Mouse (Mus musculus) mouse embryonic stem cell (cell line): ENCODE results near the gene Sgk1.

Source experiments
- in situ Hi-C, 2 experiments: fragments of 300-500 bp; cut with MboI; formaldehyde crosslinking; loops; 1 replicate in 1 of 2; 3 replicates in 1 of 2; pipeline ENCODE4 v1.14.3; 2019 to 2020; ENCODE audit warnings: low sequenced_read_pairs in 2 of 2, low pct_unique_long_range_greater_than_20kb in 1 of 2, mixed read lengths in 1 of 2; ENCODE audit not compliant: unreplicated experiment in 1 of 2

The Sgk1 gene

GRCm38 (mm10) chr10:21992834-21993514 lies 111.0 kb downstream of the Sgk1 start:
- in situ Hi-C loops = no loop called here

DNA sequence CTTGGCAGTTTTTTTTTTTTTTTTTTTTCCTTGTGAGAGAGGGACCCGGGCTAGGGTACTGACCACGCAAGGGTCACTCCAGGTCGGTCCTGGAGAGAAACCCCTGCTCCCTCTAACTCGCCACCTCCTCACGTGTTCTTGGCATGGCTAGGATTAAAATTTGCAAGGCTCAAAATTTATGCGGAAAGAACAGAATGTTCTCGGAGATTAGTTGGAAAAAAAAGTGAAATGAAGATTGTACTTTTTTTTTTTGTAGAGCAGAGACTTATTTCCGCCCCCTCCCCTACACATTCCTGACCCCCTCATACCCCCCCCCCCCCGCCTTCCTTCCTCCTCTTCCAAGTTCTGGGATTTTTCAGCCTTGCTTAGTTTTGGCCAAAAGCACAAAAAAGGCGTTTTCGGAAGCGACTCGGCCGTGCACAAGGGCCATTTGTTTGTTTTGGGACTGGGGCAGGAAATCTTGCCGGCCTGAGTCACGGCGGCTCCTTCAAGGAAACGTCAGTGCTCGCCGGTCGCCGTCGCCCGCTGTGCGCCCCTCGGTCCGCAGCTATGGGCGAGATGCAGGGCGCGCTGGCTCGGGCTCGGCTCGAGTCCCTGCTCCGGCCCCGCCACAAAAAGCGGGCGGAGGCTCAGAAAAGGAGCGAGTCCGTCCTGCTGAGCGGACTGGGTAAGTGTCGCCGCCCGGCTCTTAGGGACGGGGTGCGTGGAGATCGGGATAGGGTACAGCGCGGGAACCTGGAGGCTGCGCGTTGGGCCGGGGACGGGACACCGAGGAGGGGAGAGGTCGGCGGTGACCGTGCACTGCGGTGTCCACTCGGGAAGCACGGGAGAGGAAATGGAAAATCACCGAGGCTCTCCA lies 111.8 kb downstream of the Sgk1 start:
- in situ Hi-C loops = no loop called here

GRCm38 (mm10) chr10:21994431-21994914 lies 112.5 kb downstream of the Sgk1 start:
- in situ Hi-C loops = no loop called here

DNA sequence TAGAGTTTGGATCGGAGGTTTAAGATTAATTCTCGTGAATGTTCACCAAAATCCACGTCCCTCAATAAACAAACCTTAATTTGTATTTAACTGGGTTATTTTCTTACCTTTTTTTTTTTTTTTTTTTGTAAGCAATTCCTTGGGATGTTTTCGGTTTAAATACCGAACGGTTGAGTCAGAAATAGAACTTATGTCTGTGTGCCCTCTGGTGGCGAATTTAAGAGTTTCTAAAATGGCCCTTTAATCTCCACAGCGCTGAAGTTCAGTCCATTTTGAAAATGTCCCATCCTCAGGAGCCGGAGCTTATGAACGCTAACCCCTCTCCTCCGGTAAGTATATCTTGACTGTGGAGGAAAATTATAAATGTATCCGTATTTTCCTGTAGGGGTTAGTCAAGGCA lies 113.2 kb downstream of the Sgk1 start:
- in situ Hi-C loops = no loop called here

DNA sequence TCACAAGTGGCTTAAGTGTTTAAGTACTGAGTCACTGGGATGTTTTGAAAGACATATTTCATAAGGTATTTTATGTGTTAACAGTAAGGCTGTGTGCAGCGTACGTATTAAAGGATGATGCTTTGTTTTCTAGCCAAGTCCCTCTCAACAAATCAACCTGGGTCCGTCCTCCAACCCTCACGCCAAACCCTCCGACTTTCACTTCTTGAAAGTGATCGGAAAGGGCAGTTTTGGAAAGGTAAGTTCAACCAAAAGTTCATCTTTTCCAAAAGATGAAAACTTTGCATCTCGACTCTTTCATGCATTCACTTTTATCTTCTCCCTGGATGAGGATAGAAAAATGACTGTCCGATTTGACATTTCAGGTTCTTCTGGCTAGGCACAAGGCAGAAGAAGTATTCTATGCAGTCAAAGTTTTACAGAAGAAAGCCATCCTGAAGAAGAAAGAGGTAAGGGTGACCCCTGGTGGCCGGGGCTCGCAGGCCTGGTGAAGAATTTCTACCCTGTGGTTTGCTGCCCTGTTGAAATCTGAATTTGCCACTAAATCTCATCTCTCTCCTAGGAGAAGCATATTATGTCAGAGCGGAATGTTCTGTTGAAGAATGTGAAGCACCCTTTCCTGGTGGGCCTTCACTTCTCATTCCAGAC lies 113.8 kb downstream of the Sgk1 start:
- in situ Hi-C loops = no loop called here

DNA sequence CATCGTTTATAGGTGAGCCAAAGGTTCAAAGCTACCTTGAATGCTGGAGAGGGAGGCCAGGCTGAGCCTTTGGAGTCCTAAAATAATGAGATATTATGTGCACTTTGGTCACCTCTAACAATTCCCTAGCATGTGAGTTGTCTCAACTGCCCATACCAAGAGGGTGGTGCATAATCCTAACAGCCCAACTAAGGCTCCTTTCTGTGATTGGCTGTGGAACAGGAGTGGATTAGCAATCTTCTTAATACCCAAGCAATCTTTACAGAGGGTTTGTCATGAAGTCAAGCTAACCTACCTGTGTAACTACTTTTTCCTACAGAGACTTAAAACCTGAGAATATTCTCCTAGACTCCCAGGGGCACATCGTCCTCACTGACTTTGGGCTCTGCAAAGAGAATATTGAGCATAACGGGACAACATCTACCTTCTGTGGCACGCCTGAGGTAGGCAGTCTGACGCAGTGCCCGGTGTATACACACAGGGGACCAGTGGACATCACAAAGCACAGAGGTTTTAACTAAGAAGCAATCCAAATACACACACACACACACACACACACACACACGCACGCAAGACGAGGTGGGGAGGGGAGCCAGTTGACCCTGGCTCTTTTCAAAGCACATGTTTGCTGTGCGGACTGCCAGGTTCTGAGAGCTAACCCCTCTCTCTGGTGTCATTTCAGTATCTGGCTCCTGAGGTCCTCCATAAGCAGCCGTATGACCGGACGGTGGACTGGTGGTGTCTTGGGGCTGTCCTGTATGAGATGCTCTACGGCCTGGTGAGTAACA lies 114.9 kb downstream of the Sgk1 start:
- in situ Hi-C loops = no loop called here

GRCm38 (mm10) chr10:21997550-21998204 lies 115.7 kb downstream of the Sgk1 start:
- in situ Hi-C loops = no loop called here

GRCm38 (mm10) chr10:21998503-21999180 lies 116.7 kb downstream of the Sgk1 start:
- in situ Hi-C loops = no loop called here

GRCm38 (mm10) chr10:22000491-22001306 lies 118.7 kb downstream of the Sgk1 start:
- in situ Hi-C loops = loop anchor here (10.0 to 25.0 kb wide), 2 partner anchors 306 to 413 kb away; partner anchors contain the start of gene 1700020N01Rik (in 1 of the 2)

DNA sequence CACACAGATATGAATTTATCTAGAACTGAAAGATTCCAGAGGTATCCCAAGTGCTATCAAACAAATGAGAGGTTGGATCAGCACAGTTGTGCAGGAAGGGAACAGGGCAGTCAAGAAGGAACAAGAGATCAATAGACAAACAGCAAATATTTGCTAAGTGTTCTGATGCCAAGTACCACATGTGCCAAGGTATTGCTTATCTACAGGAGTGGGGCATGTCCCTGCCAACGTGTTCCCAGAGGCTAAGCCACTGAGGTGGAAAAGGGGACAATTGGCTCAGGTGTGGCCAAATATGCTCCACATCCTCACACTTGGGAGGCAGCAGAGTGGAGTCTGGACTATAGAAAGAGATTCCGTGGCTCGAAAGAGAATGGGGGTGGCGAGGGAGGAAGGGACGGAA lies 119.6 kb downstream of the Sgk1 start:
- in situ Hi-C loops = loop anchor here (10.0 to 25.0 kb wide), 2 partner anchors 307 to 414 kb away; partner anchors contain the start of gene 1700020N01Rik (in 1 of the 2)

GRCm38 (mm10) chr10:22004763-22005162 lies 122.8 kb downstream of the Sgk1 start:
- in situ Hi-C loops = loop anchor here (5.0 to 25.0 kb wide), 5 partner anchors 310 to 622 kb away; partner anchors contain the start of gene 1700020N01Rik (in 1 of the 2)

- in situ Hi-C loops = loop anchor here (5.0 to 25.0 kb wide), 5 partner anchors 312 to 625 kb away; partner anchors contain the start of gene 1700020N01Rik (in 1 of the 2)
Observed at GRCm38 (mm10) chr10:22007160-22007801, 125.3 kb downstream of the Sgk1 start.

GRCm38 (mm10) chr10:22007802-22008172 lies 125.8 kb downstream of the Sgk1 start:
- in situ Hi-C loops = loop anchor here (5.0 to 25.0 kb wide), 5 partner anchors 313 to 625 kb away; partner anchors contain the start of gene 1700020N01Rik (in 1 of the 2)

DNA sequence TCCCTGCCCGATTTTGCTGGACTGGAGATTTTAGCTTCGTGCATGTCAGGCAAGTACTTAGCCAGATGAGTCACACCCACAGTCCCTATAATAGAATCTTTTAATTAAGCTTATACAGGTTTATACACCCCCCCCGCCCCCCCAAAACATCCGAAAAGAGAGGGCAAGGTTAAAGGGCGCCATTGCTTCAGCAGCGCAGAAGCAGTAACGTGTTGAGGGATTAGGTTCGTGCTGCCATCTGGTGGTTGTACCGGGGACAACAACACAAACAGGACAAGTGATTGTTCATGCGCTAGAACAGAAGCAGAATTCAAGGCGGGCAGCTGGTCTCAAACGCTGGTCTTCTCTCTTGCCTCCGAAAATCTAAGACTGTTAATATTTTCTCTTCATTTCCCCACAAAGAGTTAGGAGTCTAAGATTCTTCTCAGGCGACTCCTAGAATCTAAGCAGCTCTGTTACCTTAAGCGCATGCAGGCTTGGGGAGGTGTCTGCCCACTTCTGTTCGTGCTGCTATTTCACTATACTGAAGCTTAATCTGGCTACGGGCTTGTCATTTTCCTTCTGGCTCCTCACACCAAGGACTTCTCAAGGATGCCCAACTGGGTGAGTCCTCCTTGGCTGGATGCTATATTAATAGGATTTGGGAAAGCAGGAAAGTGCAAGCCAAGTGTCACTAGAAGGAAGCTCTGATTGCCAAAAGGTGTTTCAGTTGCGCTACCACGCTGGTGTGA lies 128.3 kb downstream of the Sgk1 start:
- in situ Hi-C loops = loop anchor here in 1 of 2 experiments (25.0 kb wide), 1 partner anchor 423 kb away; the partner anchor contains the start of gene 1700020N01Rik
